Mouse (Mus musculus): ENCODE results near the gene Hs2st1.

Hs2st1 gene

GRCm38 (mm10) chr3:144501930-144502329 lies 68.1 kb downstream of the Hs2st1 start:
- DNase-seq: no peak

GRCm38 (mm10) chr3:144496762-144497161 lies 73.2 kb downstream of the Hs2st1 start:
- DNase-seq: no peak

DNA sequence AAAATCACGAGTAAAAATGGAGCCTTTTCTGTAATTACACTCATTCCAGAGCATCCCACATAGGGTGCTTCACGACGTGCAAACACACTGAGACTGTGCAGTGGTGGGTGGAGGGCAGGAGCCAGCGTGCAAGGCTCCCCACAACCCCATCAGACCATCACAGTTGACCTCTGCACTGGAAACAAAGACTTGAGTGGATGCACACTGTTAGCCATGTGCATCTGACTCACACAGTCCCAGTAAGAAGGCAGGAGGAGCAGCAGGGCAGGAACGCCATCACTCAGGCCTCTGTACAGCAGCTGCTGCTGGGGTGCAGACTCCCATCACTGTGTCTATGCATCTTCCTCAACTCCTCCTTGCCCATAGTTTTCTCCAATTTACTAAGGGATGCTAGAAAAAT lies 75.1 kb downstream of the Hs2st1 start:
- DNase-seq: no peak

DNA sequence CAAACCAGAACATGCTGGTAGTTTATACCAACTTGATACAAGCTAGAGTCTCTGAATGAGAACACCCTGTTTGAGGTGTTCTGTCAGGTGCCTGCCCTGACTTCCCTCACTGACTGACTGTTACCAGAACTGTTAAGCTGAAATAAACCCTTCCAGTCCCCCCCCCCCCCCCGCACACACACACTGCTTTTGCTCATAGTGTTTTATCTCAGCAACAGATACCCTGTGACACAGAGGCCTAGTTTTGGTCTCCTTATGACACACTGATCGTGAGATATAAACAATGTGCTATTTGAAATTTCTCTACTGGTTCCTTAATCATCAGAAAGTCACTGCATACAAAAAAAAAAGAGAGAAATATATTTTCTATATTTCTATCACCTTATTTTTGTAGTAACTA lies 81.2 kb downstream of the Hs2st1 start:
- DNase-seq: no peak

- no peak for DNase-seq
Observed at GRCm38 (mm10) chr3:144480595-144480994, 89.4 kb downstream of the Hs2st1 start.

- DNase-seq: no peak
Observed at GRCm38 (mm10) chr3:144478427-144478794, 91.6 kb downstream of the Hs2st1 start.

GRCm38 (mm10) chr3:144477707-144478426 lies 92.1 kb downstream of the Hs2st1 start:
- no peak for DNase-seq

- DNase-seq: no peak
Observed at GRCm38 (mm10) chr3:144475891-144476290, 94.1 kb downstream of the Hs2st1 start.

GRCm38 (mm10) chr3:144474726-144475125 lies 95.3 kb downstream of the Hs2st1 start:
- DNase-seq: no peak

GRCm38 (mm10) chr3:144471954-144472353 lies 98.0 kb downstream of the Hs2st1 start:
- no peak for DNase-seq

DNA sequence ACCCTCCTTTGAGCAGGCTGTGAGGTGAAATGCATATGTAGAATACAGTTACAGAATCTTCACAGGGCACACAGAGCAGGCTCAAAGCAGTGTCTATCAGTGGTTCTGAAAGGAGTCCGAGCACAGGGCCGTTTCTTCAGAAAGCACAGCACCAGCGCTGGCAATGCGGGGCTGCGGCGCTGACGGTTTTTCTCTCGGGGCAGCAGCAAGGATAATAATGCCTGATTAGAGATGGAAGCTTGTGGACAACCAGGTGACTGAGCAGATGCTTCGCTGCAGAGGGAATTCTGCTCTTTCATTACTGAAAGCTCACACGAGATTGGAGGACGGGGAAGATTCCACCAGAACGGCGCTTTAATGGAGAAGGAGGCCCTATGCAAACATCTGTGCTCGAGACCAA lies 99.1 kb downstream of the Hs2st1 start:
- no peak for DNase-seq

DNA sequence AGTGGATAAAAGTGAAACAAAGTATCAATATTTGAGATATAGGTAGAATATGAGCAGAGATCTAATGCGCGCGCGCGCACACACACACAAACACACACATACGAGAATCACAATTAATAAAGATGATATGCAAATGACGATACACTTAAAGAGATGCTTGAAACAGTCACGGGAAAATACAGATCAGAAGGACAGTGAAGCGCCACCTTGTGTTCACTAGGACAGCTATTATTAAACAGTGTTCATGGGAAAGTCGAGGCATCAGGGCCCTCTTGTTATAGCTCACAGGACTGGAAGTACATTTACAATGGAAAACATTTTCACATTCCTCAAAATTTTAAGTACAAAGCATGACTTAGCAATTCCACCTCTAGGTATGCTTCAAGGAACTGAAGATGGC lies 102.5 kb downstream of the Hs2st1 start:
- peak; percentile 6 to 21 for DNase-seq

GRCm38 (mm10) chr3:144466108-144466678 lies 103.8 kb downstream of the Hs2st1 start:
- DNase-seq: no peak

GRCm38 (mm10) chr3:144462679-144463078 lies 107.3 kb downstream of the Hs2st1 start:
- DNase-seq: no peak

GRCm38 (mm10) chr3:144460183-144460788 lies 109.7 kb downstream of the Hs2st1 start:
- DNase-seq: no peak

GRCm38 (mm10) chr3:144459285-144459697 lies 110.7 kb downstream of the Hs2st1 start:
- DNase-seq: no peak

- peak; percentile 44 for DNase-seq
Observed at GRCm38 (mm10) chr3:144453701-144454430, 116.1 kb downstream of the Hs2st1 start.

DNA sequence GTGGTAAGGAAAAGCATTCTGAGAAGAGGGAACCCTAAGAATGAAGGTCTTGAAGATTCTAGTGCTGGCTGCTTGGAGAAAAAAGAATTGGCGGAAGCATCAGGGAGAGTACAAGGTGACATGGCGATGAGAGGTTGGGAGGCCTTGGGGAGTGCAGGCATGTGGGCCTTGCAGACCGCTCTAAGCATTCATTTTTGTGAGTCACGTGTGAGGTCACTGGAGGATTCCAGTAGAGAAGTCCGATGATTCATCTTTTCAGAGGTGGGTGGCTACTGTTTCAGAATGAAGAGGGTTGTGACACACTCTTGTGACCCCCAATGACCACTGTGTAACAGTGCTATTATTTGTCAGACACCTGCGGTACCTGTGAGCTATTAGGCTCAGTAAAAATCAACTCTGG lies 121.0 kb downstream of the Hs2st1 start:
- DNase-seq: no peak

DNA sequence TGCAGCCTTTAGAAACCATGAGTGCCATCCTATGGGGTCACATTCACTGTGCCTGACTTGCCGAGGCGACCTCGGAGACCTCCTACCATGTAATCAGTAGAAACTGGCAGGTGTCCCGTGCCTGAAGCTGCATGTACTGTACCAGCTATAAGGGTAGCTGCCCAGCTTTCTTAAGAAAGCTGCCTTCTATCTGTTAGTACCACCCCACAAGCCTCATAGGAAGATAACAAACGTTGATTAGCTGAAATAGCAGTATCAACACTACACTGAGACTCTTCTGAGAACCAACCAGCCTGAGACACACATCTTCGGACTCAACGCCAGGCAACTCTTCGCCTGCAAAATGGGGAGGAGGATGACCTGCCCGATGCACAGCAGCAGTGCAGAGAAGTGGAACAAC lies 122.1 kb downstream of the Hs2st1 start:
- DNase-seq: no peak

- DNase-seq: no peak
Observed at GRCm38 (mm10) chr3:144446081-144446634, 123.8 kb downstream of the Hs2st1 start.

- DNase-seq: no peak
Observed at GRCm38 (mm10) chr3:144437871-144438398, 132.0 kb downstream of the Hs2st1 start.

DNA sequence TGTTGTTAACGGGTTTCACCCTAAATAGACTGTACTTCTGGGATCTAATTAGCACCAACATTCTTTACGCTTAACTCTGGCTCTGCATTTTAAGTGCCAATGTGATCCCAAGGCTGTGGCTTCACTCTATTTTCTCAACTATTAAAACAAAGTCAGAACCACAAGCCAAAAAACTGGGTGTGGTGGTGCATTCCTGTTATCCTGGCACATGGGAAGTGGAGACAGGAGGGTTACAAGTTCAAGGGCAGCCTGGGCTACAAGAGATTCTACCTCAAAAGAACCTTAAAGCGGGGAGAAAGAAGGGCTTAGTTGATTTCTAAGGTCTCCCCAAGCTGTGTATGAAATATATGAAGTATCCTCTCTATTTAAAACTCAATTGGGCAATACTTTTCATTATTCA lies 133.9 kb downstream of the Hs2st1 start:
- no peak for DNase-seq

DNA sequence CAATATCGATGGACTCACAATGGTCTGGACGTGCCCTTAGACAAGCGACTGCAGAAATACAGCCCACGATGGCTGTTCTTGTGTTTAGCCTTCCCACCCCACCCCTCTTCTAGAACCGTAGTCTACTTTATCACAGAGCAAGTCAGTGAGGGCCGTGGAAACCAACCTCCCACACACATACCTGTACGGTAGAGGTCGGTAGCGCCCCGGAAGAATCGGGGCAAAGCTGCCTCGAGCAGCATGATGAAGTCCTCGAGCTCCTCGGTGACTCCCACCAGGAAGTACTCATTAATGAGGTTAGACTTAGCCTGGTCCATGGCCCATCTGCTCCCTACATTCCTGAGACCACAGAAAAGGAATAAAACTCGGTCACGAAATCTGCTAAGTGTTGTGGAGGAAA lies 134.7 kb downstream of the Hs2st1 start:
- DNase-seq: no peak

All from kidney, postnatal 36 days (tissue).